ENCODE assay signal across 21 mouse cellular contexts in the genomic region with DNA sequence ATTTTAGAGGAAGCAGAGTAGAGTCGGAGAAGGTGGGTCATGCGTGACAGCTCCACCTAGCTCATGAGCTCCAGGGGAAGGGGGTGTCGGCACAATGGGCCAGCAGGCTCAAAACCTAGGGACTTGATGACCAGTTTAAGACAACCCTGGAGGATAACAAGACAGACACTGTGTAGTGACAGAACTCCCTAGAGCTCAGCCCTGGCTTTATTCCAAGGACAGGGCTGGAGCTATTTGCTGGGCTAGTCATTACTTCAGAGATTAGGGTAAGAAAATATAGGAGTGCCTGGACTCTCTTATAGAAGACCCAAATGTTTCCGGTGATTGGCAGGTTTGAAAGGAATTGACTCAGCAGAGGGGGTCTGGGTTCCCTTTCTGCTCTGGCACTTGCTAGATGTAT. TPM values are rescaled to one million over a fixed set of nuclear protein-coding genes. Genes with fewer than 3 reads are reported as not detected.
"Had no signal": no experiment of that assay in that cellular context is flagged by ENCODE, and none has a peak within 500 bp of the region (broad histone marks: within the 10 kb centered on the region; RNA-seq: fewer than 3 reads in every experiment).

No protein-coding gene starts in this region.

- H3K9ac ChIP-seq: limb, embryonic 13.5 days; liver, embryonic 15.5 days; lung, embryonic 15.5 days; midbrain, embryonic 15.5 days; neural tube, embryonic 12.5 days; stomach, embryonic 15.5 days had no signal

- H3K4me3 ChIP-seq: layer of hippocampus, adult 2 months; limb, embryonic 13.5 days; liver, embryonic 15.5 days; lung, embryonic 15.5 days; megakaryocyte, embryonic 14.5 days; midbrain, embryonic 15.5 days; neural tube, embryonic 12.5 days; stomach, embryonic 15.5 days had no signal

- H3K4me1 ChIP-seq: liver, embryonic 15.5 days; midbrain, embryonic 15.5 days; neural tube, embryonic 12.5 days; stomach, embryonic 15.5 days had no signal

- H3K27me3 ChIP-seq: limb, embryonic 13.5 days; liver, embryonic 15.5 days; lung, embryonic 15.5 days; midbrain, embryonic 15.5 days; neural tube, embryonic 12.5 days; stomach, embryonic 15.5 days had no signal

- H3K27ac ChIP-seq: layer of hippocampus, adult 2 months; limb, embryonic 13.5 days; liver, embryonic 15.5 days; lung, embryonic 15.5 days; macrophage; midbrain, embryonic 15.5 days; neural tube, embryonic 12.5 days; stomach, embryonic 15.5 days had no signal

- ATAC-seq: midbrain, embryonic 15.5 days had no signal

- H3K36me3 ChIP-seq: limb, embryonic 13.5 days; liver, embryonic 15.5 days; lung, embryonic 15.5 days; midbrain, embryonic 15.5 days; neural tube, embryonic 12.5 days; stomach, embryonic 15.5 days had no signal

- DNase-seq: kidney, postnatal 4 days; lung, postnatal 14 days; right cerebral cortex, postnatal 14 days; thymus, adult 2 months; thymus, postnatal 36 days had no signal

- H3K9me3 ChIP-seq: liver, embryonic 15.5 days; lung, embryonic 15.5 days; midbrain, embryonic 15.5 days; neural tube, embryonic 12.5 days; stomach, embryonic 15.5 days had no signal

- H3K4me2 ChIP-seq: limb, embryonic 13.5 days; liver, embryonic 11.5 days; liver, embryonic 15.5 days; lung, embryonic 15.5 days; midbrain, embryonic 11.5 days; midbrain, embryonic 15.5 days; neural tube, embryonic 12.5 days; stomach, embryonic 15.5 days had no signal

RNA-seq across cellular contexts. Expression of a gene that starts 13.9 kb away (rescaled TPM):
- total RNA-seq: layer of hippocampus, adult 2 months; layer of hippocampus, postnatal 10 days; left cerebral cortex, postnatal 36 days; monocyte, adult 5-6 weeks; neutrophil, adult 5-6 weeks had no signal
- polyA plus RNA-seq: kidney, embryonic 14.5 days; limb, embryonic 13.5 days; liver, embryonic 11.5 days; lung, embryonic 15.5 days; macrophage; midbrain, embryonic 11.5 days; midbrain, embryonic 15.5 days; neural tube, embryonic 12.5 days had no signal

RNA-seq across cellular contexts. Expression of a gene that starts 48.8 kb away (rescaled TPM):
- total RNA-seq: layer of hippocampus, adult 2 months had no signal
- polyA plus RNA-seq: macrophage had no signal
